Mouse (Mus musculus): ENCODE measurements around the gene Pmel.

DNA sequence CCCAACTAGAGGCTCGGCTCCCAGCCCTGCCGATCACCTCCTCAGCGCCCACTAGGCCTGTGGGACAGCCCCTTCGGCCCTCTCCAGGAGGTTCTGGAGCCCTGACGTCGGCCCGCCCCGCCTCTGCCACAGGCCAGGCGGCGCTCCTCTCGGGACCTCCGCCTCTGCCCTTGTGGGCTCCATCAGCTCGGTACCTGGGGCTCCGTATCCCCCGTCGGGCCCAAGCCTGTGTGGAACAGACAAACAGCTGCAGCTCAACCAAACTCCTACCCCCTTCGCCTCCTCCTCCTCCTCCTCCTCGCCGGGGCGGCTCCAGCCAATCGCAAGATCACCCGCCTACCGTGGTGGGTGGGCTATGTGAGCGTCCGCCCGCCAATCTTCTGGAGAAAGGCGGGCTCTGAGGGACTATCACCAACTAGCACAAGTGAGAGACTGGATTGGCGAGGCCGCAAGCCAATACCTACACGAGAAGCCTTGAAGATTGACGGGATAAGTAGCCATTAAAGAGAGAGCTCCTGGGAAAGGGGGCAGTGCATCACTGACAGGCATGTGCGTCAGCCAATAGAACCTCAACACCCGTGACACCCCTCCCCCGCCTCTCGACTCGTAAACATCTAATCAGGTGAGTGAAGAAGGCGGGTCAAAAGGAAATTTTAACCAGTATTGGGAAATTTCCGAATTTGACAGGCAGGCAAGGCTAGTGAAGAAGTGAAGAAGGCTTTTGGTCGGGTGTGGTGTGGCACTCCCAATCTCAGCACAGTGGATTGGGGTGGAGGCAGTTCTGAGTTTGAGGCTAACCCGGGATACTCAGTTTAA is 7.8 kb upstream of the Pmel start, which contains the start of gene Rab5b:
- TF ChIP-seq CTCF (IDR thresholded peaks at IDR 0.05; ENCODE audit: control insufficient read depth, insufficient read depth, insufficient read length), result no peak
- TF ChIP-seq MAX (IDR thresholded peaks at IDR 0.05), result peak; percentile 80
- TF ChIP-seq USF1 (IDR thresholded peaks at IDR 0.05; ENCODE audit: low read depth), result peak; percentile 52
